In genomic region chr19:40650090-40650489, GRCm38 (mm10) we compare ENCODE assay signal across 20 mouse cellular contexts. TPM values are rescaled to one million over a fixed set of nuclear protein-coding genes. Genes with fewer than 3 reads are reported as not detected.
DNase-seq lines count a peak whose midpoint lies in the region; ATAC-seq lines count a peak whose summit lies in the region.
"Had no signal": no experiment of that assay in that cellular context is flagged by ENCODE, and none has a peak within 500 bp of the region (broad histone marks: within the 10 kb centered on the region; RNA-seq: fewer than 3 reads in every experiment).

No protein-coding gene starts in this region.

- peak overlapping the region; percentile 47; the same call in 1 of the 2 replicates for H3K27ac ChIP-seq in heart, embryonic 12.5 days (ENCODE audit: poor library complexity, severe bottlenecking)
- 0 out of 2 replicates have a peak overlapping the region, but pooled peaks have one; percentile 9 for H3K27ac ChIP-seq in brown adipose tissue, adult 24 weeks (replicated peaks; ENCODE audit: low read depth, low read length)
- H3K27ac ChIP-seq: hindbrain, embryonic 13.5 days; layer of hippocampus, adult 2 months; liver, embryonic 13.5 days; midbrain, embryonic 10.5 days; stomach, embryonic 15.5 days had no signal

- intact Hi-C loops in heart, postnatal 10 days (cut with DNase I), result no loop called here

- no peak overlapping the region for H3K4me3 ChIP-seq in heart, embryonic 12.5 days
- no peak overlapping the region for H3K4me3 ChIP-seq in brown adipose tissue, adult 24 weeks (ENCODE audit: insufficient read depth, low read depth, low read length)
- H3K4me3 ChIP-seq: hindbrain, embryonic 13.5 days; layer of hippocampus, adult 2 months; liver, embryonic 13.5 days; midbrain, embryonic 10.5 days; myocyte; stomach, embryonic 15.5 days had no signal

- no peaks in the 10 kb centered on the region for H3K9me3 ChIP-seq in heart, embryonic 12.5 days (replicated peaks)
- H3K9me3 ChIP-seq: hindbrain, embryonic 13.5 days; liver, embryonic 13.5 days; midbrain, embryonic 10.5 days; stomach, embryonic 15.5 days had no signal

- 35% methylated on average over 5 of the region's 5 CpGs for WGBS in heart, embryonic 12.5 days

- no peak for DNase-seq in heart, postnatal 10 days
- peak; percentile 19 for DNase-seq in CD4-positive, CD25-positive, alpha-beta regulatory T cell, adult 2 months (ENCODE audit: low read depth, low spot score)
- DNase-seq in lung, postnatal 25 days (ENCODE audit: low spot score), result peak; percentile 55
- DNase-seq in retina, embryonic 14.5 days (ENCODE audit: low spot score), result no peak
- DNase-seq in adrenal gland, postnatal 36 days, result no peak
- no peak for DNase-seq in spleen, postnatal 4 days (ENCODE audit: low spot score in 2 of 2)
- DNase-seq: cerebellum, adult 11-12 months; embryo, embryonic 11 days; kidney, adult 8-10 months; liver, embryonic 13.5 days; right cerebral cortex, postnatal 4 days had no signal

- no peak overlapping the region for H3K9ac ChIP-seq in heart, embryonic 12.5 days
- H3K9ac ChIP-seq: hindbrain, embryonic 13.5 days; liver, embryonic 13.5 days; stomach, embryonic 15.5 days had no signal

- H3K4me1 ChIP-seq in heart, embryonic 12.5 days (replicated peaks), result peaks cover 35% of the 10 kb centered on the region
- H3K4me1 ChIP-seq in brown adipose tissue, adult 24 weeks (ENCODE audit: control insufficient read depth, insufficient read depth, insufficient read length, low read length), result peaks cover 17% of the 10 kb centered on the region
- H3K4me1 ChIP-seq: hindbrain, embryonic 13.5 days had no signal

- H3K36me3 ChIP-seq in heart, embryonic 12.5 days, result no peaks in the 10 kb centered on the region
- H3K36me3 ChIP-seq: hindbrain, embryonic 13.5 days; liver, embryonic 13.5 days; midbrain, embryonic 10.5 days; stomach, embryonic 15.5 days had no signal

- H3K27me3 ChIP-seq in heart, embryonic 12.5 days (replicated peaks), result no peaks in the 10 kb centered on the region
- H3K27me3 ChIP-seq: CH12.LX; hindbrain, embryonic 13.5 days; liver, embryonic 13.5 days; stomach, embryonic 15.5 days had no signal

- H3K4me2 ChIP-seq in heart, embryonic 12.5 days, result no peak overlapping the region
- H3K4me2 ChIP-seq: hindbrain, embryonic 13.5 days; liver, embryonic 13.5 days; stomach, embryonic 15.5 days had no signal

- 0 out of 2 replicates have a peak, but pooled peaks have one; percentile 55 for ATAC-seq in heart, embryonic 12.5 days (ENCODE audit: insufficient number of reproducible peaks, low FRiP score)
- ATAC-seq: Patski had no signal

RNA-seq across cellular contexts. Expression of gene Entpd1, which starts 37.9 kb away (rescaled TPM):
- polyA plus RNA-seq in heart, embryonic 12.5 days (2016; fragmentation: Nextera tagmentation; extraction: Ambion mirVana), result 10.6 and 10.9 TPM in 2 replicates
- total RNA-seq in heart, postnatal 10 days (2021), result 10 to 100 TPM; 33.4 to 42.2 TPM
- 6.2 and 8.2 TPM in 2 replicates for polyA plus RNA-seq in brown adipose tissue, adult 24 weeks (2012; ENCODE audit: insufficient read depth, insufficient read length, missing spikeins)
- 10 to 100 TPM; 20.6 to 40.8 TPM for total RNA-seq in adrenal gland, postnatal 36 days (2021)

RNA-seq across cellular contexts. Expression of gene Tctn3, which starts 38.1 kb away (rescaled TPM):
- 10.6 and 11.1 TPM in 2 replicates for polyA plus RNA-seq in heart, embryonic 12.5 days (2016; fragmentation: Nextera tagmentation; extraction: Ambion mirVana)
- total RNA-seq in heart, postnatal 10 days (2021), result 1 to 10 TPM; 8.9 to 9.3 TPM
- 1.8 and 2.0 TPM in 2 replicates for polyA plus RNA-seq in brown adipose tissue, adult 24 weeks (2012; ENCODE audit: insufficient read depth, insufficient read length, missing spikeins)
- total RNA-seq in adrenal gland, postnatal 36 days (2021), result 1 to 10 TPM; 5.1 to 5.5 TPM

Comparison
In these comparisons a context has a peak if more than half of its experiments do, and no peak if none do; other contexts are left out.
1. DNase-seq: peak in CD4-positive, CD25-positive, alpha-beta regulatory T cell, adult 2 months (single experiment) and lung, postnatal 25 days (single experiment); none in heart, postnatal 10 days (0 of 2), retina, embryonic 14.5 days (single experiment), adrenal gland, postnatal 36 days (0 of 2) and spleen, postnatal 4 days (0 of 2).